Comparison of ENCODE assay signal across 8 mouse cellular contexts in genomic region chr4:139379719-139380118, GRCm38 (mm10). TPM values are rescaled to one million over a fixed set of nuclear protein-coding genes. Genes with fewer than 3 reads are reported as not detected.
A peak's percentile ranks its signal among the peaks of the same experiment; 100 is the strongest.
DNase-seq lines count a peak whose midpoint lies in the region; ATAC-seq and TF ChIP-seq lines count a peak whose summit lies in the region.

No protein-coding gene starts in this region.

- H3K4me3 ChIP-seq in megakaryocyte, embryonic 14.5 days (replicated peaks), result peak overlapping the region; percentile 93
- H3K4me3 ChIP-seq in hindbrain, embryonic 15.5 days, result peak overlapping the region; percentile 97
- peak overlapping the region; percentile 79 for H3K4me3 ChIP-seq in myocyte

- peak overlapping the region; percentile 76 for H3K27ac ChIP-seq in hindbrain, embryonic 15.5 days (replicated peaks)

- H3K27me3 ChIP-seq in megakaryocyte, embryonic 14.5 days (replicated peaks), result no peaks in the 10 kb centered on the region
- H3K27me3 ChIP-seq in hindbrain, embryonic 15.5 days, result no peaks in the 10 kb centered on the region
- no peaks in the 10 kb centered on the region for H3K27me3 ChIP-seq in myocyte (ENCODE audit: control insufficient read depth, insufficient read depth, insufficient read length)

- H3K79me2 ChIP-seq in myocyte (ENCODE audit: control insufficient read depth, insufficient read depth), result peaks cover 47% of the 10 kb centered on the region

- H3K4me1 ChIP-seq in megakaryocyte, embryonic 14.5 days, result peaks cover 38% of the 10 kb centered on the region
- peaks cover 31% of the 10 kb centered on the region for H3K4me1 ChIP-seq in hindbrain, embryonic 15.5 days (replicated peaks)

- no peak for TF ChIP-seq POLR2A in myocyte (IDR thresholded peaks at IDR 0.05; ENCODE audit: insufficient read length, low read depth)

- peak overlapping the region; percentile 67 for H3K9ac ChIP-seq in hindbrain, embryonic 15.5 days

- ATAC-seq in megakaryocyte, adult 5-6 weeks (ENCODE audit: poor library complexity, severe bottlenecking), result no peak
- ATAC-seq in hindbrain, embryonic 15.5 days (ENCODE audit: low FRiP score, low read depth), result no peak

- H3ac ChIP-seq in myocyte (ENCODE audit: control insufficient read depth, insufficient read length), result peak overlapping the region; percentile 80

- 13% methylated on average over 8 of the region's 8 CpGs for WGBS in hindbrain, embryonic 15.5 days

- peak overlapping the region; percentile 95 for H3K4me2 ChIP-seq in hindbrain, embryonic 15.5 days
- peak overlapping the region; percentile 81 for H3K4me2 ChIP-seq in myocyte (ENCODE audit: low read depth)

- peaks cover 47% of the 10 kb centered on the region for H3K36me3 ChIP-seq in megakaryocyte, embryonic 14.5 days (replicated peaks; ENCODE audit: low read length)
- H3K36me3 ChIP-seq in hindbrain, embryonic 15.5 days, result peaks cover 16% of the 10 kb centered on the region
- peaks cover 9% of the 10 kb centered on the region for H3K36me3 ChIP-seq in myocyte (ENCODE audit: control insufficient read depth, insufficient read depth)

- peak; percentile 37 for DNase-seq in c-Kit-positive CD71-positive TER-119-positive erythroid progenitor cells, embryonic 14.5 days (ENCODE audit: low spot score)
- DNase-seq in gastrocnemius, postnatal 4 days (ENCODE audit: low spot score in 2 of 2), result no peak
- DNase-seq in frontal cortex, postnatal 36 days (ENCODE audit: low spot score in 2 of 2), result no peak
- no peak for DNase-seq in layer of hippocampus, adult 9-11 months

- H3K9me3 ChIP-seq in megakaryocyte, embryonic 14.5 days, result no peaks in the 10 kb centered on the region
- no peaks in the 10 kb centered on the region for H3K9me3 ChIP-seq in hindbrain, embryonic 15.5 days

TF ChIP-seq in myocyte, 11 proteins besides CTCF, POLR2A, EP300 and RAD21:
- TF ChIP-seq TCF12 (IDR thresholded peaks at IDR 0.05; ENCODE audit: insufficient read depth, poor library complexity, severe bottlenecking), result no peak
- TF ChIP-seq CEBPB (IDR thresholded peaks at IDR 0.05; ENCODE audit: insufficient read depth, poor library complexity, severe bottlenecking), result no peak
- no peak for TF ChIP-seq POLR2AphosphoS2 (IDR thresholded peaks at IDR 0.05; ENCODE audit: insufficient read length, low read depth)
- no peak for TF ChIP-seq REST (IDR thresholded peaks at IDR 0.05; ENCODE audit: insufficient read depth, insufficient read length)
- TF ChIP-seq USF1 (IDR thresholded peaks at IDR 0.05; ENCODE audit: low read depth), result no peak
- no peak for TF ChIP-seq TCF3 (IDR thresholded peaks at IDR 0.05; ENCODE audit: insufficient read length, low read depth)

RNA-seq across cellular contexts. Expression of gene Ubr4, which starts 27.3 kb away (rescaled TPM):
- polyA plus RNA-seq in megakaryocyte, embryonic 14.5 days (2012; ENCODE audit: insufficient read depth, low replicate concordance), result 58.6 and 69.3 TPM in 2 replicates
- total RNA-seq in megakaryocyte, adult 5-6 weeks (2015), result 59.0 and 73.3 TPM in 2 replicates
- total RNA-seq in megakaryocyte, adult 5-6 weeks (2017), result 49.1 and 66.8 TPM in 2 replicates
- 95.6 and 96.8 TPM in 2 replicates for polyA plus RNA-seq in hindbrain, embryonic 15.5 days (2015; fragmentation: Nextera tagmentation; extraction: Ambion mirVana)
- 130 TPM for polyA plus RNA-seq in myocyte (2012; fragmentation: generic; extraction: Trizol)
- total RNA-seq in gastrocnemius, postnatal 4 days (2021), result 100 to 1,000 TPM; 115 to 122 TPM

RNA-seq across cellular contexts. Expression of gene Emc1, which starts 27.3 kb away (rescaled TPM):
- 2.2 and 3.3 TPM in 2 replicates for polyA plus RNA-seq in megakaryocyte, embryonic 14.5 days (2012; ENCODE audit: insufficient read depth, low replicate concordance)
- total RNA-seq in megakaryocyte, adult 5-6 weeks (2015), result 13.0 and 14.5 TPM in 2 replicates
- total RNA-seq in megakaryocyte, adult 5-6 weeks (2017), result 32.3 and 37.8 TPM in 2 replicates
- 45.0 and 45.9 TPM in 2 replicates for polyA plus RNA-seq in hindbrain, embryonic 15.5 days (2015; fragmentation: Nextera tagmentation; extraction: Ambion mirVana)
- polyA plus RNA-seq in myocyte (2012; fragmentation: generic; extraction: Trizol), result 26.1 TPM
- 10 to 100 TPM; 34.8 to 39.5 TPM for total RNA-seq in gastrocnemius, postnatal 4 days (2021)

RNA-seq across cellular contexts. Expression of gene Mrto4, which starts 27.3 kb away (rescaled TPM):
- polyA plus RNA-seq in megakaryocyte, embryonic 14.5 days (2012; ENCODE audit: insufficient read depth, low replicate concordance), result 38.8 and 55.8 TPM in 2 replicates
- 47.1 and 52.4 TPM in 2 replicates for total RNA-seq in megakaryocyte, adult 5-6 weeks (2015)
- total RNA-seq in megakaryocyte, adult 5-6 weeks (2017), result 23.7 and 33.9 TPM in 2 replicates
- 82.2 and 85.6 TPM in 2 replicates for polyA plus RNA-seq in hindbrain, embryonic 15.5 days (2015; fragmentation: Nextera tagmentation; extraction: Ambion mirVana)
- 115 TPM for polyA plus RNA-seq in myocyte (2012; fragmentation: generic; extraction: Trizol)
- total RNA-seq in gastrocnemius, postnatal 4 days (2021), result 10 to 100 TPM; 42.0 to 44.0 TPM
